Mouse (Mus musculus): Measurements from ENCODE around the gene Prickle1.

Gene Prickle1

GRCm38 (mm10) chr15:93594296-93594887, 1.3 kb downstream of the Prickle1 start:
- no peak for DNase-seq

- no peak for DNase-seq
Observed at GRCm38 (mm10) chr15:93592596-93592995, 3.1 kb downstream of the Prickle1 start.

DNA sequence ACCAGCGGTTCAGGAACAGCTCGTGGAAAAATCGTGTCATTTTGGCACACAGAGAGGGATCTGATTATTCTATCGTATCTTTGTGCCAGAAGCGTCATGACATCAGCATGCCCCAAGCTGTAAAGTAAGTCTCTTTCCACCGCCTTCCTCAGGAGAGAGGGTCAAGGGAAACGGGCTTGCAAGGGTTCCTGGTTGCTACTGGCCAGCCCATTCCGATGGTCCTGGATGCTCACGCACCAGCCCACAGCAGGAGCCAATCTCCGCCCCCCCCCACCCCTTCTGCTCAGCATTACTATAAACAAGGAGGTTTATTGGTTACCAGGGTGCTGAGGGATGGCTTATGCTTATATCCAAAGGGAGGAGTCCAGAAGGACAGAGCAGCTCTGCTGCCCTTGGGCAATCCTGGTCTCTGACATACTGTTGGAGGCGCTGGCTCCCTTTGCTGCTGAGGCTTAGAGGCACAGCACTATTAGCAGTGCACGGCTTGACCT, 3.8 kb downstream of the Prickle1 start:
- no peak for DNase-seq

- no peak for DNase-seq
Observed at GRCm38 (mm10) chr15:93591371-93591770, 4.3 kb downstream of the Prickle1 start.

GRCm38 (mm10) chr15:93588401-93588800, 7.3 kb downstream of the Prickle1 start:
- no peak for DNase-seq

DNA sequence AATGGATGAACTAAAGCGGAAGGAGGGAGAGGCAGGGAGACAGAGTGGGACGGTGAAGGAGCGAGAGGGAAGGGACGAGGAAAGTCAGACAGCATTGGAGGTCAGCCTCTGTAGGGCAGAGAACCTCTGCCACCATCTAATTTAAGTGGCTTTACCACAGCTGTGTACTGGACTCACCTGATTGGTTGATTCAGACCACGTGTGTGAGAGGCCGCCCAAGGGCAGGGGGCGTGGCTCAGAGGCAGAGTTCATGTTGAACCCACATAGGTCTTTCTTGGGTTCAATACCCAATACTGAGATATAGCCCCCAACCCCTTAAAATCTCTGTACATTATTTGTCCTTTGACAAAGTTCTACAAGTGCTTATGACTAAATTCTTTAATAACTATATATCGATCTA, 8.0 kb downstream of the Prickle1 start:
- DNase-seq = no peak

GRCm38 (mm10) chr15:93583051-93583450, 12.6 kb downstream of the Prickle1 start:
- DNase-seq = no peak

- no peak for DNase-seq
Observed at GRCm38 (mm10) chr15:93581736-93582135, 14.0 kb downstream of the Prickle1 start.

GRCm38 (mm10) chr15:93579899-93580298, 15.8 kb downstream of the Prickle1 start:
- DNase-seq = peak in 1 of 2 experiments; percentile 26

- DNase-seq = no peak
Observed at GRCm38 (mm10) chr15:93579100-93579499, 16.6 kb downstream of the Prickle1 start.

DNA sequence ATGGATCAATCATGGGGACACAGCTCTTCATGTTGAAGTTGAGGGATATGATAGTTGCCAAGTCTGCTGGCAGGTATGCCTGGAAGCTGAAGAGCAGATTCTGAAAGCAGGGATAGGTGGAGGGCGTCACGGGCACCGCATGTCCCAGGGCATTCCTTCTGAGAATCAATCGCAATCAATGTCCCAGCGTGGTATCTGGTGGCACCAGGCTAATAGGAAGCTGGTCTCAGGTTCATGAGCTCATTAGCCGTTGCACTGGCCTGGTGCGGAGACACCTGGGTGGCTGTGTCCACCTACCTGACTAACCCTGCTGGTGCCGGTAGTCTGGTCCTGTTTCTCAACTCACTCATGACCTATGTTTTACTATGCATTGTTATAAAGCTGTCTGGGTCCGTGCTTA, 19.3 kb downstream of the Prickle1 start:
- DNase-seq = no peak

- DNase-seq = peak; percentile 61 to 68
Observed at GRCm38 (mm10) chr15:93575884-93576283, 19.8 kb downstream of the Prickle1 start.

DNA sequence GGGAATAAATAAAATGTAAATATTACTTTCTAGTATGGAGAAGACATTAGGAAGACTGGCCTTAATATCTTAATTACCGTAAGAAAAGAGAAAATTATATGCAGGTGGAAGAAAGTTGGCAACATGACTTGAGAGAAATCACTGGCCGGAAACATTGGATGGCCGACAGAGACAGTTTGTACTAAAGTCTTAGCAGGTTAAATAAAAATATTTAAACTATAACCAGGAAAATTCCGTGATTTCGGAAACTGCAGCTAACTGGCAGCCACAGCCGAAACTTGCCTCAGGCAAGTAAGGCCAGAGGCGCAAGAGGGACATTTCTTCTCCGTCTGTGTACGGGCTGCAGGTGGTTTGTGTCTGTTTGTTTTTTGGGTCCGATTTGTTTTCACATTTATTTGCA, 22.8 kb downstream of the Prickle1 start:
- DNase-seq = no peak

DNA sequence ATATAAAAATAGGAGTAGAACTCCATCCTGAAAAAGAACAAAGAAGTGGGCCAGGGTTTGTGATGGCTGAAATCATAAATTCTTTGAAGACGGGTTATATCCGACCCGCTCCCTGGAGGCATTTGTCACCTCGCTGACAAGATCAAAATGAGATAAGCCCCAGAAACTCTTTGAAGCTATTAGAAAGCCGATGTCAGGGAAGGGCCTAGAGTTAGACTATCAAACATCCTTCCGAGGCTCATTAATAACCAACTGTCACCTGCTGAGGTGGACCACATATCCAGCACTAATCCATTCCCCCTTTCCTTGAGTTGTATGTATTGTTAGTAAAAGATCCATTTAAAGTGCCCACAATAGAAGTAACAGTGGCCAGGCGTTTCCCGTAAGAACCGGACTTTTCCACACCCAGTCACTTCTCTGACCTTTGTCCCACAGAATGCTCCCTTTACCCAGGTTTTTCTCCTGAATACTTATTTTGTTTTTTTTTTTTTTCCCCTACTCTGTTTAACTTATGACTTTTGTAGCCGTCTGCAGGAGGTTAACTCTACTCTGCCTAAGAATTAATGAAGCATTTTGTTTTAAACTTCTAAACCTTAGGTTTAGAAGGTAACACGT, 24.7 kb downstream of the Prickle1 start:
- no peak for DNase-seq

DNA sequence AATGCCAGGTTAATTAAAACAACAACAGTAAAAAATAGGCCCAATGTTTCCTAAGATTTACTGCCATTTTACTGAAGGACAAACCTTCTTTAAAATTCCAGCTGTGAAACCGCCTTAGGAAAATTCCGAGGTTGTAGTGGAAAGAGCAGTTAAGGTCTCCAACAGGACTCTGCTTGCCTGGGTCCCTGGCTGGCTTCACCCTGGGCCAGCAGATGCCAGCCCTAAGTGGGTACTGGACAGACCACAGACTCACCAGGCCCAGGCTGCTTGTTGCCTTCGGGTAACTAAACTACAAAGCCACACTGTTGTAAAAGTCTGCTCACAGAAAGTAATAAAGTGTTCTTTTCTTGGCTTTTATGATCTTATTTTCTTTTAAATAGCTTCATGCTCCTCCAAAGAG, 26.8 kb downstream of the Prickle1 start:
- no peak for DNase-seq

DNA sequence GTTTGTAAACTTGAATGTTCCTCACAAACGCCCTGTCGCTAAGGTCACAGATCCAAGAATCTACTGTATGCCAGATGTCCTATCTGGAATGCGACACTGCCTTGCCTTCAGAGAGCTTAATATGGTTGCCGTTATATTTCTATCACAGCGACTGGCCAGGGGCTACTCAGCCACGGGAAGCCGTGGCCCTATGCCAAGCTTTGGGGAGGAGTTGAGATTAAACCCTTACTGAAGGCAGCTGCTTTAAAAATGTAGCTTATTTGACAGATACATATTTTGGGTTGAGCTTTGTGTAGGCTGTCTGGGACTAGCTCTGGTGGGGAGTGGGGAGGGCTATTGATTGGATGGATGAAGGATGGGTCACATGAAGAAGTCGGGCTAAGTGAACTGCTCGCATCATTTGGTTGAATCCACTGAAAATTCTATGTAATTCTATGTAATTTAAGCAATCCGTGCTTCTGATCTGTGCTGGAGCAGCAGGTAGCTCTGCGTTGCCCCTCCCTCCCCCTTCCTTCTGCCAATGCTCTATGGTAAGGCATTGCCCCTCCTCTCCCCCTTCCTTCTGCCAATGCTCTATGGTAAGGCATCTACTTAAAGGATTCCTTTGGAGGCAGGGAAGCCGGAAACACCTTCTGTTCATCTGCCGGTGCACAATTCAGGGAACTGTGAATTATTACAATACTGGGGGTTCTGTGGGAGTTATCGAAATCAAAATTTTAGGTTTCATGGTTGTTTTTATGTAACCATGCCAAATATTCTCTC, 28.0 kb downstream of the Prickle1 start:
- DNase-seq = no peak

DNA sequence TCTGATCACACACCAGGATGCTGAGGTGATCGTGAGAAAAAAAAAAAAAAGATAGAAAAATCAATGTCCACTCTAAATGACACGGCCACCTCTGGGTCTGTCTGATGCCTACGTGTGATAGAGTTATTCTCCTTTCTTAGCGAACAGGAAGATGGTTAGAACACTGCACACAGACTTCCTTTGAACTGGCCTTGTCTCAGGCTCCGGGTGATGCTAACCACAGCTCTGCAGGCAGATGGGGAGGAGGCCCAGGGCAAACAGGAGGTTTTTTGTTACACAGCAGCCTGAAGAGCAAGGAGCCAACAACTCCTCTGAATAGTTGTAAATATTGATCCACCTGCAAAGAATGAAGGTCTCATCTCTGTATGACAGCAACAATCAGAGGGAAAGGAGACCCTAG, 32.2 kb downstream of the Prickle1 start:
- DNase-seq = peak; percentile 25 to 30

DNA sequence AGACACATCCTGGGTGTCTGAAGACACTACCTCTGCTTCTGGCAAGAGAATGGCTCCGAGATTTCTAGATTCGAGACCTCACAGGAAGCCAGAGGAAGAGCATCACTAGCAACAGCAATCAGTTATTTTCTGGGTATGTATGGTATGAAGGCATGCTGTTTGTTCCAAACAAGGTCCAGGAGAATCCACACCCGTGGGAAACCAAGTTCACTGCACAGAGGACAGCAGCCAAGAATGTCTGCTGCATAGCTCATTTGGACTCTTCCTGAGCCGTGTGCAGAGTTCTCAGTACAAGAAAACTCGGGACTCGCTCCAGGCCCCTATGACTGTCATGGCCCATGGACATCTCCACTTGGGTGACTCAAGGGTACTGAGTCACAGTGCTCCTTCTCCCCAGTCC, 34.2 kb downstream of the Prickle1 start:
- DNase-seq = no peak

DNA sequence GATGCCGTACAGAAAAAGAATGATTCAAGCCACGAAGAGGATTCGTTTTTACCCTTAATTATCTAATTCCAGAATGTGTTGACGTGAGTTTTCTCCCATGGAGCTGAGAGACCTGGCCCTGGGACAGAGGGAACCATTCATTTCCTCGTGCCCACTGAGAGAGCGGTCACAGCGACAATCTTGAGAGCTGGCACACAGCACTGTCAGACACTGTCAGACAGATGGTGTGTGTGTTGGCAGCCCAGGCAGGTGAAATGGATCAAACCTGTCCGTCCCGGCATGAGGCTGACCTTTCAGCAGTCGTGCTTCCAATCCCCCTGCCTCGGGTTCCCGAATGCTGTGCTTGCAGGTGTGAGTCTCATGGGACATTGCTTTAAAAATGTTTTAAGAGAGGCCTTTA, 37.3 kb downstream of the Prickle1 start:
- no peak for DNase-seq

- DNase-seq = no peak
Observed at GRCm38 (mm10) chr15:93555719-93556118, 40.0 kb downstream of the Prickle1 start.

- no peak for DNase-seq
Observed at GRCm38 (mm10) chr15:93554203-93554851, 41.4 kb downstream of the Prickle1 start.

DNA sequence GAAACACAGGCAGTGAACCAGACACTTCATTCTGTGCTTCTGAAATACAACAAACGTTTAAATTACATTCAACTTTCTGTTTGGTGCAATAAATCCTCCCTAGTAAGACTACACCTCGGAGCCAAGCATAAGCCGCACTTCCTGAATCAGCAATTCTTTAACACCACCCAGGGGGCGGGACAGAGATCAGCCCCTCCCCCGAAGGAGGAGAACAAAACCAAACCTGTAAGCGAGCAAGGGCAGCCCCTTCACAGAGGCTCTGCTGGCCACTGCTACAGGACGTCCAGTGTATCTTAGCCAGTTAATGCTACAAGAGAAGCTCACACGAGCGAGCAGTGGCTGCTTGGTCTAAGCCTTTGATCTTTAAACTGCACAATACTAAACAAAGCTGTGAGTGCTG, 43.5 kb downstream of the Prickle1 start:
- DNase-seq = peak; percentile 55 to 65

DNA sequence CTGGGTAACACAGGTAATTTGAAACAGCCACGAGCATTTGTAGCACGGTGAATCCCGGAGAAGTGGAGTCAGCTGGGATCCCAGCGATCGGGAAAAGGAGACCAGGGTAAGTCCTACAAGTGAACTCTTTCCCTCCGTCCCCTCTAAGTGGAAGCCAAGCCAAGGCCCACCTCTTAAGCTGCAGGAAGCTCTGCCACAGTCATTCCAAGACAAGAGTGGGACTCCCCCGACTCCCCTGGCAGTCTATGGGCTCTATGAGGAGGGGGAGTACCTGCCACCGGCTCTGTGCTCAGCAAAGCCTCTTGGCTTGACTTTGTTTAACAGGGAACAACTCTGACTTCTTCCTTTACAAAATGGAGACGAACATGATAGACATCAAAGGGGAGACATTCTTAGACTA, 47.4 kb downstream of the Prickle1 start:
- no peak for DNase-seq

DNA sequence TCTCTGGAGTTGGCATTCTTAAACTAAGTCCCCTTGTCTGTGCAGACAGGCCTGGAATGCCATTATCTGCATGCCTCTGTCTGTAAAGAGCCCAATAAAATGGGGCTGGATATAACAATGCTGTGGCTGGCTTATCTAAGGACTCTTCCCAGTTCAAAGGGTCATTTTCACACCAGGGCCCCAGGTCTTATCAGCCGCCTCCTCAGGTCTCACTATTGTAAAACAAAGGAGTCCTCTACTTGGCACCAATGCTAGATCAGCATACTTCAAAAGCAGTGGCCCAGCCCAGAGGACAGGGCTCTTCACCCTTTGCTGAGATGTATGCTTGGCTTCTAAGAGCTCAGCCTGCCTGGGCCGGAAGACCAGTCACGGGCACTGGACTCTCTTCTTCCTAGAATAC, 56.3 kb downstream of the Prickle1 start:
- DNase-seq = no peak
